ENCODE assay signal across 33 mouse cellular contexts in genomic region chr10:129778123-129778522, GRCm38 (mm10). TPM values are rescaled to one million over a fixed set of nuclear protein-coding genes. Genes with fewer than 3 reads are reported as not detected.
"Had no signal": no experiment of that assay in that cellular context is flagged by ENCODE, and none has a peak within 500 bp of the region (broad histone marks: within the 10 kb centered on the region; RNA-seq: fewer than 3 reads in every experiment).

No protein-coding gene starts in this region.

- H3K4me3 ChIP-seq: left cerebral cortex, adult 2 months; limb, embryonic 13.5 days; liver, embryonic 13.5 days; neural tube, embryonic 12.5 days; neural tube, embryonic 15.5 days; stomach, embryonic 15.5 days had no signal

- DNase-seq: kidney, adult 9 months; kidney, postnatal 14 days; kidney, postnatal 4 days; layer of hippocampus, adult 9-11 months; left cerebral cortex, postnatal 4 days; liver, embryonic 13.5 days; lung, adult 2 months; lung, postnatal 14 days; lung, postnatal 4 days; midbrain, embryonic 14.5 days; right cerebral cortex, adult 18-20 months; right cerebral cortex, postnatal 14 days; right cerebral cortex, postnatal 4 days; spleen, adult 18-20 months; thymus, adult 18-20 months; thymus, postnatal 36 days had no signal

- H3K27me3 ChIP-seq: limb, embryonic 13.5 days; liver, embryonic 13.5 days; neural tube, embryonic 12.5 days; neural tube, embryonic 15.5 days; stomach, embryonic 15.5 days had no signal

- H3K36me3 ChIP-seq: limb, embryonic 13.5 days; liver, embryonic 13.5 days; neural tube, embryonic 12.5 days; neural tube, embryonic 15.5 days; stomach, embryonic 15.5 days had no signal

RNA-seq across cellular contexts. Expression of gene Olfr809, which starts 3.7 kb away (rescaled TPM):
- total RNA-seq: layer of hippocampus, adult 18-20 months; layer of hippocampus, postnatal 25 days; left cerebral cortex, adult 2 months; left cerebral cortex, postnatal 14 days; left cerebral cortex, postnatal 4 days; liver, adult 2 months; megakaryocyte progenitor cell, adult 5-6 weeks; megakaryocyte-erythroid progenitor cell, adult 5-6 weeks; midbrain, postnatal 0 days had no signal
- polyA plus RNA-seq: kidney, embryonic 16.5 days; limb, embryonic 13.5 days; liver, adult 2 months; liver, embryonic 13.5 days; liver, embryonic 16.5 days; lung, adult 2 months; lung, embryonic 16.5 days; midbrain, embryonic 11.5 days; midbrain, embryonic 14.5 days; midbrain, postnatal 0 days; neural tube, embryonic 12.5 days; neural tube, embryonic 15.5 days; stomach, embryonic 15.5 days; urinary bladder, adult 2 months had no signal

RNA-seq across cellular contexts. Expression of gene Olfr808, which starts 12.8 kb away (rescaled TPM):
- total RNA-seq: layer of hippocampus, adult 18-20 months; layer of hippocampus, postnatal 25 days; left cerebral cortex, adult 2 months; left cerebral cortex, postnatal 14 days; left cerebral cortex, postnatal 4 days; liver, adult 2 months; megakaryocyte progenitor cell, adult 5-6 weeks; megakaryocyte-erythroid progenitor cell, adult 5-6 weeks; midbrain, postnatal 0 days had no signal
- polyA plus RNA-seq: kidney, embryonic 16.5 days; limb, embryonic 13.5 days; liver, adult 2 months; liver, embryonic 13.5 days; liver, embryonic 16.5 days; lung, adult 2 months; lung, embryonic 16.5 days; midbrain, embryonic 11.5 days; midbrain, embryonic 14.5 days; midbrain, postnatal 0 days; neural tube, embryonic 12.5 days; neural tube, embryonic 15.5 days; stomach, embryonic 15.5 days; urinary bladder, adult 2 months had no signal

RNA-seq across cellular contexts. Expression of gene Olfr810, which starts 16.6 kb away (rescaled TPM):
- total RNA-seq: layer of hippocampus, adult 18-20 months; layer of hippocampus, postnatal 25 days; left cerebral cortex, adult 2 months; left cerebral cortex, postnatal 14 days; left cerebral cortex, postnatal 4 days; liver, adult 2 months; megakaryocyte progenitor cell, adult 5-6 weeks; megakaryocyte-erythroid progenitor cell, adult 5-6 weeks; midbrain, postnatal 0 days had no signal
- polyA plus RNA-seq: kidney, embryonic 16.5 days; limb, embryonic 13.5 days; liver, adult 2 months; liver, embryonic 13.5 days; liver, embryonic 16.5 days; lung, adult 2 months; lung, embryonic 16.5 days; midbrain, embryonic 11.5 days; midbrain, embryonic 14.5 days; midbrain, postnatal 0 days; neural tube, embryonic 12.5 days; neural tube, embryonic 15.5 days; stomach, embryonic 15.5 days; urinary bladder, adult 2 months had no signal

RNA-seq across cellular contexts. Expression of gene Olfr807, which starts 20.5 kb away (rescaled TPM):
- total RNA-seq: layer of hippocampus, adult 18-20 months; layer of hippocampus, postnatal 25 days; left cerebral cortex, adult 2 months; left cerebral cortex, postnatal 14 days; left cerebral cortex, postnatal 4 days; liver, adult 2 months; megakaryocyte progenitor cell, adult 5-6 weeks; megakaryocyte-erythroid progenitor cell, adult 5-6 weeks; midbrain, postnatal 0 days had no signal
- polyA plus RNA-seq: kidney, embryonic 16.5 days; limb, embryonic 13.5 days; liver, adult 2 months; liver, embryonic 13.5 days; liver, embryonic 16.5 days; lung, adult 2 months; lung, embryonic 16.5 days; midbrain, embryonic 11.5 days; midbrain, embryonic 14.5 days; midbrain, postnatal 0 days; neural tube, embryonic 12.5 days; neural tube, embryonic 15.5 days; stomach, embryonic 15.5 days; urinary bladder, adult 2 months had no signal

RNA-seq across cellular contexts. Expression of gene Olfr811, which starts 26.1 kb away (rescaled TPM):
- total RNA-seq: layer of hippocampus, adult 18-20 months; layer of hippocampus, postnatal 25 days; left cerebral cortex, adult 2 months; left cerebral cortex, postnatal 14 days; left cerebral cortex, postnatal 4 days; liver, adult 2 months; megakaryocyte progenitor cell, adult 5-6 weeks; megakaryocyte-erythroid progenitor cell, adult 5-6 weeks; midbrain, postnatal 0 days had no signal
- polyA plus RNA-seq: kidney, embryonic 16.5 days; limb, embryonic 13.5 days; liver, adult 2 months; liver, embryonic 13.5 days; liver, embryonic 16.5 days; lung, adult 2 months; lung, embryonic 16.5 days; midbrain, embryonic 11.5 days; midbrain, embryonic 14.5 days; midbrain, postnatal 0 days; neural tube, embryonic 12.5 days; neural tube, embryonic 15.5 days; stomach, embryonic 15.5 days; urinary bladder, adult 2 months had no signal
